Mouse (Mus musculus): Measurements from ENCODE around the gene Myt1l. TPM values are rescaled to one million over a fixed set of nuclear protein-coding genes. Genes with fewer than 3 reads are reported as not detected.

Myt1l gene
- total RNA-seq, 2 experiments from 2014 or later, result not detected

DNA sequence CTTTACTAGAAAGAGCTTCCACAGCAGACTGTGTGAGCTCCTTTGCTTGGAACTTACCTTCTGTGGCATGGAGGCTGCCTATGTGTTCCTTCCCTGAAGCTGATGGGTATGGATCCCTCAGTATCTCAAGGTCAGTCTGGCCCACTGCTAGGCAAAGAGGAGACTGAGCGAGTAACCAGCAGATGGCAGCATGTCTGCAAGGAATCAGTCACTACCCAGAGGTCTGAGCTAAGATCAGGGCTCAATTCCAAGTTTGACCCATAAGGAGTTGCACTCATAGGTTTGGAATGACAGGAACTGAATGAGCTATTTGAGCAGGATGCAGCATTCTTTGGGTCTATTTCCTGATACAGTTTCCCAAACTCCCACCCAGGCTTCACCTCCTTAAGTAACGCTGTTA is 378.9 kb downstream of the Myt1l start:
- DNase-seq, result peak; percentile 81 to 84

DNA sequence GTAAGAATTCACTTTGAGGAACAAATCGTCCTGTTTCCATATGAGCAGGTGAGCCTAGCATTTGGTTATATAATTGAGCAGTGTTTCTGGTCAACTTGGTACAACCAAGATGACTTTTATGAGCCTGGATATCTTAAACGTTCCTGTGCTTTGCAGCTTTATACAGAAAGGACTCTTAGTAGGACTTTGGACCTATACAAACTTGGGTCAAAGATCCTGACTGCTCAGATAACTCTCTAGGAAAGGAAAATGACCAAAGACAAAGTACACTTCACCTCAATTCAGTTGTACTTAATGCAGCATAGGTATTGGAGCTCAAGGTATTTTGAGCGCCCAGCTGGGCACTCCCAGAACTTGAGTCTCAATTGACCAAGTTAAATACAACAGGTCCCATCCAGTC is 388.0 kb downstream of the Myt1l start:
- no peak for DNase-seq

GRCm38 (mm10) chr12:29916807-29917206 is 388.6 kb downstream of the Myt1l start:
- no peak for DNase-seq

GRCm38 (mm10) chr12:29920298-29920697 is 392.1 kb downstream of the Myt1l start:
- DNase-seq, result no peak

DNA sequence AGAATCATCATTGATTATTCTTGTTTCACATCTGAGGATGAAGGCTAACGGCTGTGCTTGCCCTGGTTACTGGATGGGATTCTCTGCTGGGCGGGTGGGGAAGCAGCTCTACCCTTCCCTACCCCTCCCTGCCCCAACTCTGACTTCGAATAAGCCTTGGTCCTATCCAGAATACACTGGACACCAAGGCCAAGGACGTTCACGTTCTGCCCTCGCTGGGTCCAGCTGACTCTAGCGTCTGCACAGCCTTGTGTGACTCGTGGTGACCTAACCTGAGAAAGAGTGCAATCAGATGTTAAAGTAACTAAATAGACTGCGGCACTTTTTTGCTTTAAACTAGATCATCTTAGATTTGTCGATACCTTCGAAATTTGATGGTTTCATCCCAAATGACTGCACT is 393.3 kb downstream of the Myt1l start:
- no peak for DNase-seq

DNA sequence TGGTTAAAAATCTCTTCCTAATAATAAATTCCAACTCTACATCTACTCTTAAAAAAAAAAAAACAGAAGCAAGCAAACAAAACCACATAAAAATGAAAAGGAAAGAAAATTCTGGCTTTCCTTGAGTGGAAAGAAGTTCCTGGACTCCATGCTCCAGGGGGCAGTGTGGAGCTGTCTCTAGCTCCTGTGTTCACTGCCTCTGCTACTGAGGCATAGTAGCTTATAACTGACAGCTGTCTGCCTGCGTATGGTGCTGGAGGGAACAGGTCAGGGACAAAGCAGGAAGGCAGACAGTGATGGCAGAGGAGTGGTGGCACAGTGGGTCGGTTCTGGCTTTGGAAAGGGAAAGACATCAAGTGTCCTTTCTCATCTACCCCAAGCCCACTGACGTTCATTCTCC is 398.7 kb downstream of the Myt1l start:
- DNase-seq, result peak; percentile 45 to 88

GRCm38 (mm10) chr12:29930591-29930990 is 402.4 kb downstream of the Myt1l start:
- no peak for DNase-seq

DNA sequence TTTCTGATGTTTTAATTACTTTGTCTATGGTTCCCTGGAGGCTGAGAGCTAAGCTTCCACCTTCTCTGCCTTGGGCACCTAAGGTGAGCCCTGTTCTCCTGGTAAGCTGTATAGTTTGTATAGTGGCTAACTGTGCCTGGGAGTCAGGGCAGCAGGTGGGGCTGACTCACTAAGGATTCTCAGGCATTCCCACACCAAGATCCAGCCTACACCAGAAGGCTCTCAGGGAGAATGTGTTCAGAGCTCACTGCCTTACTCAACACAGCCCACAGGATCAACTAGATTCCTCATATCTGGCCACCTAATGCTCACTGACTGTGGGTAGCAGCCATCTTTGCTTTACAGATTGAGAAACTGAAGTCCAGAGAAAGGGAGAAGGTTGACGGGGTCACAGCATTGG is 404.8 kb downstream of the Myt1l start:
- DNase-seq, result no peak

DNA sequence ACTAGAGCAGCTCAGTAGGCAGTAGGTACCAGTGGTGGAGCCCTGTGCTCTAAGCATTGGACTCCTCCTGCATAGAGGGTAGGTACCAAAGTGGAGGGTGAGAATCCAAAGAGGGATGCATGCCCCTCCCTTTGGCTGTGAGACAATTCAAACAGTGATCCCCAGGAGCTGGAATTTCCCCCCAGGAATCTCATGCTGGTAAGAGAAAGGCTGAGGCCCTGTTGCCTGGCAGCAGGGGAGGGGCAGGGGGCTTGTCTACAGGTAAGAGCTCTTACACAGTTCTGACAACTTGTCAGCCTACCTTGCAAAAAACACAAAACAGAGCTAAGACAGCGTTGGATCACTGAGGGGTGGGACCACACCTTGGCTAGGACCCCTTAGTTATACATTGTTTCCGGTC is 405.3 kb downstream of the Myt1l start:
- DNase-seq, result no peak

GRCm38 (mm10) chr12:29934120-29934581 is 406.0 kb downstream of the Myt1l start:
- peak in 1 of 2 experiments; percentile 59 for DNase-seq

DNA sequence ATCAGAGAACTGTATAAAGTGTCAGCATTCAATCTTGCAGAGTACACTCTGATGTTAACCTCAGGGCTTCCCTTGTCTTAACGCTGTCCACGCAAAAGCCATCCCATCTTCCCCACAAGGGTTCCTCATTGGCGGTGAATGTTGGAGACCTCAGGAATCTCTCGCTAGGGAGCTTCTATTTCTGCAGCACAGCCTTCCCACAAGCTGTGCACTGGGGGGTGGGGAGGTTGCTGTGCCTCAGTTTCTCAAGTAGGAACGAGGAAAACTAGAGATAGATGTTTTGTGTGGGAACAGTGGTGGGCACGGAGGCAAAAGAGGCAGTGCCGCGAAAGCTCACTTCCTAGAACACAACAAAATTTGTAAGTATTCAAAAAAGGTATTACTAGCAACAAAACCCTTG is 409.1 kb downstream of the Myt1l start, which contains the start of gene Pxdn:
Gene Pxdn (plus strand): TSS at position 301 of the 400 bp plus-strand sequence.
- no peak for DNase-seq

DNA sequence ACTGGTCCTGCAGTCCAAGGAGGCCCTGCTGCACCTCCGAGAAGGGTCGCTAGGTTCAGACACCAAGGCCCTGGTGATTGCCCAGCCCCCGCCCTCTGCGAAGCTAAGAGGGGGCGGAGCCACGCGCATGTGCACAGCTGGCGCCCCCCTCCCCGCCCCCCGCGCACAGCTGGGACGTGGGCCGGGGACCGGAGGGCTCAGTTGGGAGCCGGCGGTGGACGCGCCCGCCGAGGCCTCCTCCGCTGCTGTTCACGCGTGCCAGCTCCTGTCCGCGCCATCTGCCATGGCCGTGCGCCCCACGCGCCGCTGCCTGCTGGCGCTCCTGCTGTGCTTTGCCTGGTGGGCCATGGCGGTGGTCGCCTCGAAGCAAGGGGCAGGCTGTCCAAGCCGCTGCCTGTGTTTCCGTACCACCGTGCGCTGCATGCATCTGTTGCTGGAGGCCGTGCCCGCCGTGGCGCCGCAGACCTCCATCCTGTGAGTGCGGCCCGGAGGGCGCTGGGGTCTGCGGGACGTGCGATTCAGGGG is 409.7 kb downstream of the Myt1l start:
- peak; percentile 73 to 82 for DNase-seq

DNA sequence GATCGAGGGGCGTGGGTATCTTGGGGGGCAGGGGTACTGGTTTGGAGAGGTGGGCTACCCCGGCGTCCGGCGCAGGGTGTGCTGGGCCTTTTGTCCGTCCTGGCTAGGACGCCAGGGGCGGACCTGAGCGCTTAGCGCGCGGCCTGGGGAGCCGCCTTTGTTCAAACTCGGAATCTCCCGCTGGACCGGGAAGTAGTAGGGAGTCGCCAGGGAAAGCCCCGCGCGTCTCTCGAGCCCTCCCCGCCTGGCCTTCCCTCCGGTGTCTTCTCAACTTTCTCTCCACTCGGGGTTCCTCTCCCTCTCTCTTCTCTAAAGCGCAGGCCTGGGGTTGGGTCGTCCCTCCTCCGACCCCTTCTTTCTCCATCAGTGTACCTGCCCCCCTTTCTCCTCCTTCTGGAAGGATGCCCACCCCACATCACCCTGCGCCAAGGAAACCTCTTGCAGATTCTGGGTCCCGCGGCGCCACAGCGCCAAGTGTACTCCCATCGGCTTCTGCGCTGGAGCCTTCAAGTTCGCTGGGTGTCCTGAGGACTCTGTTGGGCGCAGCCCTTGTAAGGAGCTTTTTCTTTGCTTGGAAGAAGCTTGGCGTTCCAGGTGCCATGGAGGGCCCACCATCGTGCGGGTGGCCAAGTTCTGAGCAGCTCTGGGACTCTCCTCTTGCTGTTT is 410.3 kb downstream of the Myt1l start:
- peak; percentile 79 to 86 for DNase-seq

GRCm38 (mm10) chr12:29939261-29939671 is 411.1 kb downstream of the Myt1l start:
- peak; percentile 71 to 85 for DNase-seq

GRCm38 (mm10) chr12:29942435-29942834 is 414.3 kb downstream of the Myt1l start:
- peak in 1 of 2 experiments; percentile 57 for DNase-seq

DNA sequence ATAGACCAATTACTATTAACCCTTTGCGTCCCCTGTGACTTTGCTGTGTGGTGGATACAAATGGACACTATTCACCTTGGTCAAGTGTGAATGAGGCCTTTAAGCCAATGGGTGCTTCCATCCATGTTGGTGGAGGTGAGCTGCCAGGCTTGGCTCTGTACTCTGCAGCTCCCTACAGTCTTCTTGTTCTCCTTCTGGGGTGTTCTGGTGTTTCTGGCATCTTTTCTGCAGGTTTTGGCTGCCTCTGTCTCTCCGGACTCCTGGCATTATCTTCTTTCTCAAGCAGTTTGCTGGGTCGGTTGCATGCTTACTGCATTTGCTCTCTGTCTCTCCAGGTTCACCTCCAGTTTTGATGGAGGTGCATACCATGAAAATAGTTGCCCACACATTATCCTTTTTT is 416.5 kb downstream of the Myt1l start:
- DNase-seq, result no peak

DNA sequence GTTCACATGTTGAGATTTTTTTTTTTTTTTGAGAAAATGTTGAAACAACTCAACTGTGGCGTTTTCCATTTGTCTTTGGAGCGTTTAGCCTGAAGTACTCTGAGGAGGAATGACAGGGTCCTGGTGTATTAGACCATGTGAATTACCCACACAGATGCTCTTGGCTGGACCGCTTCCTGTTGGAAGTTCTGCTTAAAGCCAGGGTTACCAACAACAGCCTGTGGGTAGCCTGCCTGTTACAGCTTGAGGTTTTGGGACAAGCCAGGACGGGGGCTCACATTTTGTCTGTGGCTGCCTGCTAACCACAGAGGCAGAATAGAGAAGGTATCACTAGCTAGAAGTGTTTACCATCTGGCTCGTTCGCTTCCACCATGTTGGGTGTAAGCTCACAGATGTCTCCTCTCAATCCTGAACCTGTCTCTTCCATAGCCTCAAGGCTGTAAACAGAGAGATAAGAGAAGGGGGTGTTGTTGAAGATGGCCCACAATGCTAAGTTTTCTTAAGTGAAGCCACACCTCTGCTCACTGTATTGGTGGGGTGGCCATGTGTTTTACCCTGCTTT is 417.1 kb downstream of the Myt1l start:
- DNase-seq, result no peak

DNA sequence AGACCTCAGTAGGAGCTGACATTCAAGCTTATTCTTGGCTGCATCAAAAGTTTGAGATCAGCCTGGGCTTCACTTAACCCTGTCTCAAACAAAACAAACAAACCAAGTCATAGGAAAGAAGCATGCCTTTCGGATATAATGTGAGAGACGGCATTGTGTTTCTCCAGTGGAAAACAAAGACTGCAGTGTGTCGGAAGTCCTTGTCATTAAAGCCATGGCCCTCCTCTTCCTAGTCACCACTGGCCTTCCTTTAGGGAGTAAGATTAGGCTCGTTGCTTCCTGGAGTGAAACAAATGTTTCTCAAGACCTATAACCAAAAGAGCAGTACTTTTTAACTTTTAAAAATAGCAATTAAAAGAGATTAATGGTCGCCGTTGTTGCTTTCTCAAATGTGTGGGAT is 422.9 kb downstream of the Myt1l start:
- peak in 1 of 2 experiments; percentile 79 for DNase-seq

DNA sequence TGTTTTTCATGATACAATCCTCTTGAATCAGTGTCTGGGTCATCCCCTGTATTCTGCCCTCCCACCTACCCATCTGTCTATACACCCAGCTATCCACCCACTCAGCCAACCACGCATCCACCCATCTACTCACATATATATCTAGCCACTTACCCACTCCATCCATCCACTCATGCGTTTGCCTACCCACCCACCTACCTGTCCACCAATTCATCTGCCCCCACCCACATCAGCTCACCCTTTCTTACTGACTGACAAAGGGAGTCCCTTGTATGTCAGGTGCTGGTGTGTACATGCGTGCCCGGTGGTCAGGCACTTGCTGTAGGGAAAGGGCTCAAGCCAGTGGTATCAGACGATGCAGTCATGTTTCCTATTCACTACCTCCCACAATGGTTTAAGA is 423.3 kb downstream of the Myt1l start:
- no peak for DNase-seq

DNA sequence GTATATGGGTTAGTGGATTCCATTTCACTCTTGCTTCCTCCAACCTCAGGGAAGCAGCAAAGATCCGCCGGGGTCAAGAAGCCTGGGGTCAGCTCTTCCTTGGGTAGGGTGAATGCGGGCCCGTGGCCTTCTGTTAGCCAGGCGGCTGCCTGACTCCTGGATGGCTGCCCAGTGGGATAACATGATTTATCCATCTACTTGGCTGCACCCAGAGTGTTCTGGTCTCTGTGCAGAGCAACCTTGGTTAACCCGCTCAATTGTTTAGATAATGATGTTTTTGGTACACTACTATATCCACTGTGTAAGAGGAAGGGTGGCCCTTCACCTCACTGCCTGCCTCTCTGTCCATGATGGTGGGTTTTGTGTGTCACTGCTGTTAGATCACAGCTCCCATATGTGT is 423.9 kb downstream of the Myt1l start:
- peak; percentile 75 to 82 for DNase-seq

- peak in 1 of 2 experiments; percentile 71 for DNase-seq
Measured at GRCm38 (mm10) chr12:29953999-29954398, 425.8 kb downstream of the Myt1l start.

GRCm38 (mm10) chr12:29954464-29954863 is 426.3 kb downstream of the Myt1l start:
- DNase-seq, result peak in 1 of 2 experiments; percentile 13

GRCm38 (mm10) chr12:29956969-29957368 is 428.8 kb downstream of the Myt1l start:
- peak in 1 of 2 experiments; percentile 29 for DNase-seq

GRCm38 (mm10) chr12:29958637-29959036 is 430.5 kb downstream of the Myt1l start:
- DNase-seq, result no peak

Measured in heart, adult 18-20 months (tissue).